Mouse (Mus musculus) sigmoid colon, adult 10 weeks (tissue): ENCODE measurements around the gene Ercc1. TPM values are rescaled to one million over a fixed set of nuclear protein-coding genes. Genes with fewer than 3 reads are reported as not detected.

Experiments
- polyA plus RNA-seq: library from polyadenylated mRNA; stranded (reverse); fragments of 350-450 nt; fragmentation: Illumina TruSeq; extraction: RNeasy Lipid Tissue Mini Kit (QIAGEN cat#74804); gene quantifications from one replicate; pipeline ENCODE4 v1.2.3, GENCODE M21; 2014; ENCODE audit warnings: low read depth, low replicate concordance

Gene Ercc1
- 0.63 TPM for polyA plus RNA-seq

GRCm38 (mm10) chr7:19344237-19344847 is at the start of gene Ercc1:
TSS of gene Ercc1 (plus strand) at chr7:19344778.

GRCm38 (mm10) chr7:19309884-19310641 is 34.5 kb upstream of the Ercc1 start, which contains the start of gene Fosb:
TSS of gene Fosb (minus strand) at chr7:19310051.

GRCm38 (mm10) chr7:19359299-19359891 is 14.8 kb downstream of the Ercc1 start, which contains the start of the genes Cd3eap and Ppp1r13l:
TSS of gene Cd3eap (minus strand) at chr7:19359483.
TSS of gene Ppp1r13l (plus strand) at chr7:19359749.

GRCm38 (mm10) chr7:19381377-19382165 is 37.0 kb downstream of the Ercc1 start, which contains the start of gene Ercc2:
TSS of gene Ercc2 (plus strand) at chr7:19382010.

GRCm38 (mm10) chr7:19403731-19404296 is 59.2 kb downstream of the Ercc1 start, which contains the start of gene Klc3:
TSS of gene Klc3 (minus strand) at chr7:19404104.

GRCm38 (mm10) chr7:19404476-19404875 is 59.9 kb downstream of the Ercc1 start, which contains the start of gene Ckm:
TSS of gene Ckm (plus strand) at chr7:19404776.

Other genes with a start within 250 kb of the Ercc1 start
- not detected for gene Gm4969, start 226.4 kb upstream of the Ercc1 start, polyA plus RNA-seq
- gene Fbxo46, start 224.9 kb upstream of the Ercc1 start, polyA plus RNA-seq, result 0.60 TPM
- gene Qpctl, start 195.5 kb upstream of the Ercc1 start, polyA plus RNA-seq, result 7.0 TPM
- 2.1 TPM for gene Snrpd2, start 195.1 kb upstream of the Ercc1 start, polyA plus RNA-seq
- gene Gipr, start 178.7 kb upstream of the Ercc1 start, polyA plus RNA-seq, result 0.44 TPM
- 0.76 TPM for gene Eml2, start 168.4 kb upstream of the Ercc1 start, polyA plus RNA-seq
- gene Gpr4, start 132.2 kb upstream of the Ercc1 start, polyA plus RNA-seq, result 0.76 TPM
- gene Opa3, start 116.4 kb upstream of the Ercc1 start, polyA plus RNA-seq, result 12.0 TPM
- gene Vasp, start 73.0 kb upstream of the Ercc1 start, polyA plus RNA-seq, result 121 TPM
- gene Ppm1n, start 64.7 kb upstream of the Ercc1 start, polyA plus RNA-seq, result not detected
- gene Rtn2, start 62.2 kb upstream of the Ercc1 start, polyA plus RNA-seq, result 1.6 TPM
- gene Fosb, start 34.7 kb upstream of the Ercc1 start, polyA plus RNA-seq, result 1.4 TPM
- 0.95 TPM for gene Cd3eap, start 14.7 kb downstream of the Ercc1 start, polyA plus RNA-seq
- not detected for gene Ppp1r13l, start 15.0 kb downstream of the Ercc1 start, polyA plus RNA-seq
- 1.1 TPM for gene Ercc2, start 37.2 kb downstream of the Ercc1 start, polyA plus RNA-seq
- gene Klc3, start 59.3 kb downstream of the Ercc1 start, polyA plus RNA-seq, result not detected
- gene Ckm, start 60.0 kb downstream of the Ercc1 start, polyA plus RNA-seq, result not detected
- gene Mark4, start 114.0 kb downstream of the Ercc1 start, polyA plus RNA-seq, result 1.7 TPM
- not detected for gene Exoc3l2, start 118.6 kb downstream of the Ercc1 start, polyA plus RNA-seq
- gene Bloc1s3, start 163.6 kb downstream of the Ercc1 start, polyA plus RNA-seq, result 4.9 TPM
- gene Trappc6a, start 163.6 kb downstream of the Ercc1 start, polyA plus RNA-seq, result not detected
- gene Nkpd1, start 173.1 kb downstream of the Ercc1 start, polyA plus RNA-seq, result not detected
- 0.66 TPM for gene Ppp1r37, start 218.3 kb downstream of the Ercc1 start, polyA plus RNA-seq
- gene Zfp296, start 232.5 kb downstream of the Ercc1 start, polyA plus RNA-seq, result not detected
- 12.7 TPM for gene Gemin7, start 232.8 kb downstream of the Ercc1 start, polyA plus RNA-seq